ENCODE assay signal across 8 mouse cellular contexts in the genomic region with DNA sequence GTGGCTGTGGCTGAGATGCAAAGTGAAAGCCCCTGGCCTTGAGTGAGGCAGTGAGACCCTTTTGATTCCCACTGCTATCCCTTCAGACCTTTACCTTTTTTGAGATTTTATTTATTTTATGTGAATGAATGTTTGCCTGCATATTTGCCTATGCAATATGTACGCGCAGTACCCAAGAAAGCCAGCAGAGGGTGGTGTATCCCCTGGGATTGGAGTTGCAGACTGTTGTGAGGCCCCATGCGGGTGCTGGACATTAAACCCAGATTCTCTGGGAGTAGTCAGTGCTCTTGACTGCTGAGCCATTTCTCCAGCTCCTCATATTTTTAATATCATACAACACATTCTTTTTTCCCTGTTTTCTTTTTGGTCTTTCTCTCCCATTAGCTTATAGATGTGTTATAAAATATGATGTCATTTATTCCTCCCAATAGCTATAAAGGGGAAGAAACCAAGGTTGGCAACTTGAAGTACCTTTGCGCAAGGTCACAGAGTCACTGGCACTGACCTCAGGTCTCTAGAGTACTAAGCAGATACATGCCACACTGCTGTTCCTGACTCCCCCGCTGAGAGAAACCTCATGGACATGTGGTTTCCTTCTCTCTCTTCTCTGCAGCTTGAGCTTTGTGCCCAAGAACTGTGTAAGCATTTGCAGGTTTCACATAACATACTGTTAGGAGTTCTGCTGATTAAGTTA. TPM values are rescaled to one million over a fixed set of nuclear protein-coding genes. Genes with fewer than 3 reads are reported as not detected.
A peak's percentile ranks its signal among the peaks of the same experiment; 100 is the strongest.
DNase-seq lines count a peak whose midpoint lies in the region; ATAC-seq and TF ChIP-seq lines count a peak whose summit lies in the region.

No protein-coding gene starts in this region.

- POLR2A ChIA-PET in Patski (lab: Charles Lee): no interaction called here

- no peak for TF ChIP-seq POLR2A in kidney, adult 2 months (IDR thresholded peaks at IDR 0.05; ENCODE audit: low read depth, low read length)
- no peak for TF ChIP-seq POLR2A in cortical plate, adult 2 months (IDR thresholded peaks at IDR 0.05; ENCODE audit: extremely low read depth, insufficient read depth, low read length)
- TF ChIP-seq POLR2A in spleen, adult 2 months (IDR thresholded peaks at IDR 0.05; ENCODE audit: low read depth, low read length): no peak

- H3K9ac ChIP-seq in kidney, embryonic 16.5 days (replicated peaks; ENCODE audit: low read length): no peak overlapping the region
- no peak overlapping the region for H3K9ac ChIP-seq in liver, embryonic 14.5 days (replicated peaks)

- no peak overlapping the region for H3K4me3 ChIP-seq in kidney, adult 2 months (ENCODE audit: insufficient read depth, low read depth, low read length)
- no peak overlapping the region for H3K4me3 ChIP-seq in kidney, embryonic 16.5 days (ENCODE audit: low read length)
- H3K4me3 ChIP-seq in cortical plate, adult 2 months (ENCODE audit: insufficient read depth, low read length): no peak overlapping the region
- no peak overlapping the region for H3K4me3 ChIP-seq in liver, embryonic 14.5 days (ENCODE audit: insufficient read depth in 1 of 2, low read depth in 2 of 2, low read length in 2 of 2)
- no peak overlapping the region for H3K4me3 ChIP-seq in spleen, adult 2 months (ENCODE audit: extremely low read depth, insufficient read depth, insufficient read length)

- H3K36me3 ChIP-seq in kidney, adult 2 months (ENCODE audit: control insufficient read depth, insufficient read depth, low read length): 0 out of 2 replicates have a peak, but pooled peaks cover 2% of the 10 kb centered on the region
- H3K36me3 ChIP-seq in kidney, embryonic 16.5 days (ENCODE audit: insufficient read depth, low read length): peaks cover 8% of the 10 kb centered on the region; the same call in 1 of the 2 replicates
- no peaks in the 10 kb centered on the region for H3K36me3 ChIP-seq in liver, embryonic 14.5 days (replicated peaks; ENCODE audit: control insufficient read depth, insufficient read depth, low read depth)
- H3K36me3 ChIP-seq in spleen, adult 2 months (ENCODE audit: control insufficient read depth, insufficient read depth, low read length): peaks cover 13% of the 10 kb centered on the region

- no peaks in the 10 kb centered on the region for H3K4me1 ChIP-seq in kidney, adult 2 months (ENCODE audit: control insufficient read depth, insufficient read depth, low read length)
- no peaks in the 10 kb centered on the region for H3K4me1 ChIP-seq in kidney, embryonic 16.5 days (ENCODE audit: insufficient read depth, low read length)
- no peaks in the 10 kb centered on the region for H3K4me1 ChIP-seq in cortical plate, adult 2 months (ENCODE audit: control insufficient read depth, insufficient read depth, low read length)
- H3K4me1 ChIP-seq in liver, embryonic 14.5 days (replicated peaks; ENCODE audit: control insufficient read depth in 2 of 2, insufficient read depth in 2 of 2, low read length in 1 of 2): no peaks in the 10 kb centered on the region
- H3K4me1 ChIP-seq in spleen, adult 2 months (ENCODE audit: control insufficient read depth, insufficient read depth, insufficient read length): no peaks in the 10 kb centered on the region

- in situ Hi-C loops in Patski (cut with MboI; ENCODE audit: low pct_unique_long_range_greater_than_20kb): loop anchor here (5.0 to 10.0 kb wide), 2 partner anchors 86 to 319 kb away; a partner anchor contains a TSS

- H3K4me2 ChIP-seq in kidney, embryonic 16.5 days (replicated peaks; ENCODE audit: low read depth, low read length): no peak overlapping the region
- H3K4me2 ChIP-seq in liver, embryonic 14.5 days (ENCODE audit: low read depth): no peak overlapping the region

- TF ChIP-seq CTCF in kidney, adult 2 months (conservative IDR thresholded peaks at IDR 0.05; ENCODE audit: insufficient read depth, insufficient read length, low read depth, low read length): peak; percentile 74
- TF ChIP-seq CTCF in Patski (IDR thresholded peaks at IDR 0.05): peak; percentile 88
- peak; percentile 55 for TF ChIP-seq CTCF in cortical plate, adult 2 months (IDR thresholded peaks at IDR 0.05; ENCODE audit: extremely low read depth, insufficient read depth, low read length)
- TF ChIP-seq CTCF in liver, embryonic 14.5 days (IDR thresholded peaks at IDR 0.05; ENCODE audit: low read depth): peak; percentile 86
- peak; percentile 46; the same call in 1 of the 2 replicates for TF ChIP-seq CTCF in spleen, adult 2 months (IDR thresholded peaks at IDR 0.05; ENCODE audit: extremely low read depth, insufficient read depth, insufficient read length, insufficient replicate concordance)

- TF ChIP-seq EP300 in liver, embryonic 14.5 days (IDR thresholded peaks at IDR 0.05; ENCODE audit: low read depth): no peak

- no peak for ATAC-seq in kidney, embryonic 16.5 days (ENCODE audit: low FRiP score, low TSS enrichment)
- no peak for ATAC-seq in Patski
- no peak for ATAC-seq in liver, embryonic 14.5 days (ENCODE audit: insufficient read depth)

- no peaks in the 10 kb centered on the region for H3K9me3 ChIP-seq in kidney, embryonic 16.5 days (ENCODE audit: low read length)
- H3K9me3 ChIP-seq in liver, embryonic 14.5 days (ENCODE audit: control insufficient read depth, low read length): no peaks in the 10 kb centered on the region

- no peak overlapping the region for H3K27ac ChIP-seq in kidney, adult 2 months (ENCODE audit: insufficient read depth, low read depth, low read length)
- no peak overlapping the region for H3K27ac ChIP-seq in kidney, embryonic 16.5 days (ENCODE audit: low read length)
- no peak overlapping the region for H3K27ac ChIP-seq in cortical plate, adult 2 months (ENCODE audit: insufficient read depth, low read length)
- H3K27ac ChIP-seq in liver, embryonic 14.5 days: no peak overlapping the region
- no peak overlapping the region for H3K27ac ChIP-seq in spleen, adult 2 months (ENCODE audit: insufficient read depth, low read length)

- no peaks in the 10 kb centered on the region for H3K27me3 ChIP-seq in kidney, adult 2 months (replicated peaks; ENCODE audit: control insufficient read depth, insufficient read depth, low read length)
- no peaks in the 10 kb centered on the region for H3K27me3 ChIP-seq in kidney, embryonic 16.5 days (ENCODE audit: insufficient read depth, low read length)
- no peaks in the 10 kb centered on the region for H3K27me3 ChIP-seq in Patski
- H3K27me3 ChIP-seq in liver, embryonic 14.5 days (ENCODE audit: control insufficient read depth, insufficient read depth, low read length): no peaks in the 10 kb centered on the region
- no peaks in the 10 kb centered on the region for H3K27me3 ChIP-seq in spleen, adult 2 months (ENCODE audit: control insufficient read depth, insufficient read depth, low read length)

- intact Hi-C loops in left cerebral cortex, postnatal 25 days (cut with DNase I): loop anchor here (2.0 to 10.0 kb wide), 2 partner anchors 83 to 301 kb away; no protein-coding TSS in a partner anchor

- DNase-seq in kidney, adult 2 months: peak; percentile 62
- peak; percentile 58 to 65 for DNase-seq in CD8-positive naive resting alpha-beta T cell, adult 2 months (ENCODE audit: low read depth in 2 of 2, low spot score in 2 of 2)
- no peak for DNase-seq in Patski (ENCODE audit: low read depth, low spot score)
- peak in 2 of 3 experiments; percentile 13 to 16 for DNase-seq in liver, embryonic 14.5 days (ENCODE audit: low read depth in 3 of 3, low spot score in 3 of 3)
- DNase-seq in spleen, adult 2 months (ENCODE audit: low read depth in 1 of 2, low spot score in 2 of 2): peak; percentile 4 to 55
- no peak for DNase-seq in left cerebral cortex, postnatal 25 days (ENCODE audit: low spot score in 2 of 2)

- WGBS in kidney, adult 2 months: 87% methylated on average over 5 of the region's 5 CpGs
- WGBS in kidney, embryonic 16.5 days: 82% methylated on average over 5 of the region's 5 CpGs
- 64% methylated on average over 5 of the region's 5 CpGs for WGBS in liver, embryonic 14.5 days (ENCODE audit: insufficient replicate concordance)
- 81% methylated on average over 5 of the region's 5 CpGs for WGBS in spleen, adult 2 months

- CTCF ChIA-PET in Patski (lab: Charles Lee): interaction anchor here (0.7 to 2.0 kb wide), 6 partner anchors 10 to 357 kb away, joined by 3 to 6 read pairs (median 4); no protein-coding TSS in a partner anchor

RNA-seq across cellular contexts. Expression of a gene that starts 58.5 kb away (rescaled TPM):
- polyA plus RNA-seq in kidney, adult 2 months (2012; rRNA removed): 15.8 and 18.8 TPM in 2 replicates
- 29.6 and 31.9 TPM in 2 replicates for polyA plus RNA-seq in kidney, embryonic 16.5 days (2015; fragmentation: Nextera tagmentation; extraction: Ambion mirVana)
- 3.5 TPM for polyA plus RNA-seq in Patski (2021)
- polyA plus RNA-seq in cortical plate, adult 2 months (2012; rRNA removed): 8.1 and 8.9 TPM in 2 replicates
- polyA plus RNA-seq in liver, embryonic 14.5 days (2012; rRNA removed): 0.92 and 1.3 TPM in 2 replicates
- polyA plus RNA-seq in liver, embryonic 14.5 days (2014; fragmentation: Nextera tagmentation; extraction: Ambion mirVana): 1.9 and 2.3 TPM in 2 replicates
- polyA plus RNA-seq in spleen, adult 2 months (2012; rRNA removed): 11.5 and 15.5 TPM in 2 replicates
- total RNA-seq in left cerebral cortex, postnatal 25 days (2021): 1 to 10 TPM; 8.9 to 9.8 TPM

Comparison
In these comparisons a context has a peak if more than half of its experiments do, and no peak if none do; other contexts are left out.
1. DNase-seq: peak in kidney, adult 2 months (single experiment), CD8-positive naive resting alpha-beta T cell, adult 2 months (2 of 2), liver, embryonic 14.5 days (2 of 3) and spleen, adult 2 months (2 of 2); none in Patski (single experiment) and left cerebral cortex, postnatal 25 days (0 of 2).
2. Peak in every context shown above with its lines, with median percentiles within 50 percentile points of each other: CTCF ChIP-seq.